Mouse (Mus musculus) Muller cell, postnatal 12 days (primary cell): Measurements from ENCODE around the gene Tmem109.

Experiments used
- DNase-seq: peaks from one replicate; pipeline ENCODE4 v3.0.0-alpha.2; 2015; ENCODE audit errors: inconsistent ontology term

The Tmem109 gene

DNA sequence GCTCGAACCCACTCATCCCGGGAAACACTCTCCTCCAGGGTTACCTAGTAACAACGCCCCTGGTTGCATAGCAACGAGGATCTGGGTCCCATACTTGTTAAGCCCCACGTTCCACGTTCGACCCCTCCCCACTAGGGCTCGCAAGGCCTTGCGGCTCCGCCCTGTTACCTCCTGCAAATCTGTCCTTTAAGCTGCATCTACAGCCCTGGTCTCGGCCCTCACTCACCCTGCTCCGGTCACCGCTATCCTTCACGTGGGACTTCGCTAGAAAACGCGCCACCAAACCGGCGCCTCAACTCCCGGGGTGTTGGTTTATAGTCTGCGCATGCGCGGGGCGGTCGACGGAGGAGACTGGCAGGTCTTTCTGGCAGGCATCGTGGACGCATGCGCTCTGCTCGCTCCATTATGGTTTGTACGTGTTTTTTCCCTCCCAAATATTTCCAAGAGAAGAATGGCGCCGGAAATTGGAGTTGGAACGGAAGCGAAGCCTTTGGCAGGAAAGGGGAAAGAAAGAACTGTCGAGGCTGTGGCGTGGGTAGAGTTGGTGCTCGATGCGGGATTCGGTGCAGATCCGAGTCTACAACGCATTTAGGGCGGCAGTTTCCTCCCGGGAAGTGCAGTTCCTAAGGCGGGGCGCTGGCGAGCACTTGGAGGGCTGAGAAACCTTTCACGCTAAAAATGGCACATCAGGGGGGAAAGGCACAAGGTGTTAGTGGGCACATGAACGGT lies at the start of gene Tmem109:
TSS of gene Tmem109 (minus strand) at position 576 of the 729 bp plus-strand sequence.
- peak; percentile 95 for DNase-seq

DNA sequence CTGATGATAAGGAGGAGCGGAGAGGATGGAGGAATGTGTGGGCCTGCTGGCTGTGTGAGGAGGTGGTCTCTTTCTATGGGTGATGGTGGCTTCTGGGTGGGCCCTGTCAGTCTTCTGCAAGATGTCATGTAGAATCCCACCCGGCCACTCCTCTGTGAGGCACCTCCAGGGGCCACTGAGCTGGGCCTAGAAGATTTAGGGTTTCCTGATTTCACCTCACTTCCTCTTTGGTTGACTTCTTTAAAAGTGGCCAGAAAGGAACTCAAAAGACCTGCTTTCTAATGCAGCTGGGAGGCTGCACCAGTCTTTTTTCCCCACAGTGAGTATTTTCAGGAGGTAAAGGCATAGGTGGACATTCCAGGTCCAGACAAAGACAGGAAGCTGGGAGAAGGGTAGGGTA lies 48.8 kb upstream of the Tmem109 start:
- DNase-seq: no peak

DNA sequence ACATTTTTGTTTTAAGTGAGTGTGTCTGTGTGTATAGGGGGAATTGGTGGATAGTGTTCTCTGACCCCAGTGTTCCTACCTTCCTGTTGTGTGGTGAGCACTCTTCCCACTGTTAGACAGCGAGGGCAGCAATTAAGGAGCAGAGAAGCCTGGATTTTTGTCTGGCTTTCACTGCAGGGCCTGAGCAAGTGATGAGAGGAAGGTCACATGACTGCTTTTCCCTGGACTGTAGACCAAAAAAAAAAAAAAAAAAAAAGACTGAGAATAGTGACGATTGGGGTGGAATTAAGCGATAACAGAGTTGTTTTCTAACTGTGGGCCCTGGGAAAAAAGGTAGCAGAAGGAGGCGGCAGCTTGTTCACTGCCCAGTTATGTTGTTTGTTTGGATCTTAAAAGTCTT lies 44.9 kb upstream of the Tmem109 start:
- DNase-seq: peak; percentile 59

DNA sequence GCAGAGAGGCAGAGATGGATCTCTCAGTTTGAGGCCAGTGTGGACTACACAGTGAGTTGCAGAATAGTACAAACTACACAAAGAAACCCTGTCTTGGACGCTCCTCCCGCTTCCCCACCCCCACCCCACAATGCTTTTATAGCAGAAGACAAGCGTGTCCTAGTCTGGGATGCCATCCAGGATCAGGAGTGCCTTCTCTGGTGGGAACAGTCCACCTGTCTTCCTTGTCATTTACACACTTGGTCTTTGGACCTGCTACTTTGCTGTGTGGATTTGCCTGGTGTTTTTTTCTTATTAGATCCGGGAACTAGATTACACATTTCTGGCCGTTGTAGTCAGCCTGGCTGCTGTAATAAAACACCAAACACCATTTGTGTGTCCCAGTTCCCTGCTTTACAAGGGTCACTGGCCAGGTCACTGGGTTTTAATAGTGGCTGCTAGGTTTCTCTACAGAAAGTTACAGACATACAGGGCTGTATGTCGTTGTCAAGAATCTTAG lies 44.4 kb upstream of the Tmem109 start:
- DNase-seq: peak; percentile 79

DNA sequence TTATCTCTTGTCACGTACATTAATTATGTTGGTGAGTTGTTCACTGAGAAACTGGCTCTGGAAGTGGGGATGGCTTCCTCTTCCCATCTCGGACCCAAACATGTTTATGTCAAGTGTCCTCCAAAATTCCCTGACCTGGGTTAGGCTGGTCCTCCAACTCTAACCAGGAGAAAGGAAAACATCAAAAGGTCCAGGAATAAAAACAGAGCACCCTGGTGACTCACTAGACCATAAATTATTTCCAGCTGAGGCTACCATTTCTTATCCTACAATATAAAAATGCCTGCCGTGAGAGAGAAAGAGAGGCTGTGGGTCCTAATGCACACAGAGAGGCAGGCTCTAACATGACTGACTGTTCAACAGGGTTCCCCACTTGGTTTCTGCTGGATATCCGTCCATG lies 42.4 kb upstream of the Tmem109 start:
- no peak for DNase-seq

DNA sequence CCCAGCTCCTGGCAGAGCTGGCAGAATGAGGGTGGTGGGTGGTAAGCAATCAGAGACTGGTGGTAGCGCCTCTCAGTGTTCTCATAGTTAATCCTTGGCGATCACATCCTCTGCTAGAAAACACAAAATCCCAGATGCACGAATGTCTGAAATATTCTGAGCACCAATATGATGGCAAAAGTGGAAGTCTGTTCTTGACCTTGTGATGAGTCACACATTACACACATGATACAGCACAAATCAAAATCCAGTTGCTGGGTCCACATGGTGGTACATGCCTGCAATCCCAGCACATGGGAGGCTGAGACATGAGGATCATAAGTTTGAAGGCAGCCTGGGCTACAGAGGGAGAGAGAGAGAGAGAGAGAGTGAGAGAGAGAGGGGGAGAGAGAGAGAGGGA lies 39.3 kb upstream of the Tmem109 start:
- no peak for DNase-seq

DNA sequence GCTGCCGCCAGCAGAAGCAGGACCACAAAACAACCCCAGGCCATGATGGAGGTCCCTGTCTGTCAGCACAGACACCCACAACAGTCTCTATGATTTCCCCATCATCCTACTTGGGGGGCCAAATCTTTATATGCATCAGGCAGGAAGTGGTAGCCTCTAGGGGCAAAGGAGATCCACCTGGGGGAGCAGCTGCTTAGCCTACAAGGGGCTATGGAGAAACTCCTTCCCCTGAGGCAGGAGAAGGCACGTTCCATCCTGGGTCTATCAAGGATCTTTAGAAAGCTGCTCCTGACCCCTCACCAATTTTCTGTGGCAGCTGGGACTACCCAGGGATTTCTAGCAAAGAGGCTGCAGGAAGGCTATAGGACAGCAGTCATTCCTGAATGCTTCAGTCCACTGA lies 38.7 kb upstream of the Tmem109 start, which contains the start of gene Zp1:
TSS of gene Zp1 (minus strand) at position 101 of the 400 bp plus-strand sequence.
- no peak for DNase-seq

DNA sequence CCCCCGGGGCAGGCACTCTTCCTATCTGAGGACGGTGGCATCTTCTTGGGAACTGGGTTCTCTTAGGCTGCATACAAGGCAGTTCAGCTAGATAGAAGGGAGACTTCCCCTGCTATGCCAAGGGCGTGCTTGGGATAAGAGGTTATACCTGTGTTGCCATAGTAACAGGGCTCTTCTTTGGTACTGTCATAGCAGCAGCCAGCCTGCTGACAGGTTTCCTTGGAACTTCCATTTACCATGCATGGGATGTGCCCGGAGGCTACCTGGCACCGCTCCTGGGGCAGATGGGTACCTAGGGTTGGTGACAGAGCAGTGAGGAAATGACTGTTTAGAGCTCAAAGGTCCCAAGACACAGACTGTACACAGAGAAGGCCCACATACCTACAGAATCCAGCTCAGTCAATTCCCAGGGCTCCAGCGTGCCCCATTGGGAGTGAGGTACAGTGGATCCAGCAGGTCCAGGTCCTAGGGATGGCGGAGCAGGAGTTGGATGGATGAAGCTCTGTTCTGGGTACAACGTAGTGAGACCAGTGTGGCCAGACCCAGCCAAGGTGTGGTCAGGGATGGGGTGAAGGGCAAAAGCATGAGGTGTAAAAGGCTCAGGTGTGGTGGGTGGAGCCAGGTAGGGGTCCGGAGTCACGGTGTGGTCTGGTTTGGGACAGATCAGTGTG lies 36.7 kb upstream of the Tmem109 start:
- DNase-seq: no peak

DNA sequence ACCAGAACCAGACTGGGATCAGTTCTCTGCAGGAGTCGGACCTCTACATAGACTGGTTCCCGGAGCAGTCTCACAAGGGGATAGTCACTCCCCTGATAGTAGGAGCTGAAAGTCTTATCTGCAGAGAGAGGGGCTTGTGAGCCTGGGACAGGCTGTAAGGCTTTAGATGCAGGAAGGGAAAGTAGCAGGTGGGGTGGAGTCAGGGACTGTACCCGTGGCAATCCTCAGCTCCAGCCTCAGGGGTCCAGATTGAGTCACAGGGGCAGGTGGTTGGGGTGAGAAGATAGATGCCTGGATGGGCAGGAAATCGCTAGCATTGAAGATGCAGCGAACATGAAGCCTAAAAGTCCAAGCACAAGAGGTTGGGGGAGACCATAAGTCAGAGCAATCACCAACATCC lies 34.7 kb upstream of the Tmem109 start:
- no peak for DNase-seq

DNA sequence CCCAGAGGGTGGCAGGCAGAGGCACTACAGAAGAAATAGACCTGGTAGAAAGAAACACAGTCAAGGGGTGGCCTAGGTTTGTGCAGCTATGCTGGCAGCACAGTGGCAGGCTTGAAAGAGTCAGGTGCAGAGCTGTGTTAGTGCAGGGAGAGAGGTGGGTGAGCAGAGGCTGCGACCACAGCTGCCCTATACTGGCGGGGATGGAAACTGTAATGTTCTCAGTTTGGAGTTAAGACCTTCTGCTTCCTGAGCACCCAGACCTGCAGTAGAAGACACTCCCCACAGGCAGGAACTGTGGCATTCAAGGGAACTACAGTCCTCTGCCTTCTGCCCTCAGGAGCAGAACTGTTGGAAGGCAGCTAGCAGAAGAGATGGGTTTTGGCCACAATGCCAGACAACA lies 33.1 kb upstream of the Tmem109 start:
- DNase-seq: no peak

DNA sequence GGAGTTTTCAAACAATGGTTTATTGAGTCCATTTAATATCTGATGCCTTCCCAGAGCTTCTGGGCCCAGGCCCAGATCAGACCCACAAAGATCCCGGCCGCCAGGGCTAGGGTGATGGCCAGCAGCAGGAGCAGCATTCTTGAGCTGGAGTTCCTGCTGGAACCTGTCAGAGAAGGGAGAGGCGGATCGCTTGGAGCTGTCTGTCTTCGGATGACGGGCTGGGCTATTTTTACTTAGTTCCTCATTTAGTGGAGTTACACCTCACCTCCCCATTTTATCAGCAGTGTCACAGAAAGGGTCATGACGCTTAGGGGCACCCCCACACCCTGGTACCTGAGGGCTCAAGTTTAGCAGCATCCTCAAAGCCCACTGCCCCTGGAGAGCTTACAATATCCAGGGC lies 32.5 kb upstream of the Tmem109 start:
- DNase-seq: peak; percentile 30

DNA sequence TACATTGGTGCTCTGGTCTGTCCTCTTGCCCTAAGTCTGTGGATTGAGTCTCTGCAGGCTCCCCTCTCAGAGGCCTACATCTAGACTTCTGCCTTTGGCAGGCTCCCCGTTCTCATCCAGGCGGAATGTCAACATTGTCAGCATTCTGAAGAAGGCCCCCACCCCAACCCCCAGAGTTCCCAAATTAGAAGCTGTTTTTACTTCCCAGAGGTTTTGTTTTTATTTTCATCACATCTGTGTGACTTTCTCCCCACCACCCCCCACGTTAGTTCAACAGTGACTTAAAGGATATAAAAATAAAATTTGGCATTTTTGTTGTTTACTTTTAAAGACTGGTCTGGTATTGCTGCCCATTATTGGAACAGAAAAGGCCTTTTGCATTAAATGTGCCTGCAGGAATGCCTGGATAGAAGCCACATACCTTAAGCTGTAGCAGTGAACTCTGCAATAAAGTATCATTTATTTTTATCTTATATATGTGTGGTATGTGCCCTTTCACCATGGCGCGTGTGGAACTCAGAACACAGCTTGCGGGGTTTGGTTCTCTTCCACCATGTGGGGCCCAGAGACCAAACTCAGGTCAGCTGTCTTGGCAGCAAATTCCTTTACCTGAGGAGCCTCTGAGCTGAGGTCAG lies 27.4 kb upstream of the Tmem109 start:
- DNase-seq: no peak

DNA sequence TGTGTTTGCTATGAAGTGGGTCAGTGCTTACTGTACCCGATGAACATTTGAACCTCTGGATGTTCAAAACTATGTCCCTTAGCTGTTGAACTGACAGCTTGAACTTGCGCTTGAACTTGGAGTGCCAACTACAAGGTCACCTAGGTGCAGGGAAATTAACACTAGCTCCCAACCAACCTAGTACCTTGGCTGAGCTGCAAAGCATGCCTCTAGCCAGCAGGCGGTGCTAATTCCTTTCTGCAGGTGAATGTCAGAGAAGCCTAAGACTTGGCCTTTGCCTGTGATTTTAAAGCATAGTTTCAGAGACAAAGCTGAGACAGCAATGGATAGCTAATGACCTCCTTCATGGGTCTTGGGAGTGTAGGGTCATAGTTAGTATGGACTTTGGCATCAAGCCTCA lies 26.1 kb upstream of the Tmem109 start:
- DNase-seq: no peak

DNA sequence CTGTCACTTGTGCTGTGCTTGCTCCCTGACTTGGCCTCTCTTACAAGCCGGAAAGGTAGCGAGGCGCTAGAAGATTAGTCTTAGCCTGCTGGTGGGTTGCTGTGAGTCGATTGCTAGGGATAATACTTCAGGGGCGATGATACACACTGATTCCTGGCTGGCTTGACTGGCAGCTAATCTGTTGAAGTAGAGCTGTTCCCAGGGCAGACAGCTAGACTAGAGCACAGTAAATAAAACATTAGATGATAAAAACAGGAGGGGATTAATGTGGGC lies 23.9 kb upstream of the Tmem109 start:
- DNase-seq: no peak

DNA sequence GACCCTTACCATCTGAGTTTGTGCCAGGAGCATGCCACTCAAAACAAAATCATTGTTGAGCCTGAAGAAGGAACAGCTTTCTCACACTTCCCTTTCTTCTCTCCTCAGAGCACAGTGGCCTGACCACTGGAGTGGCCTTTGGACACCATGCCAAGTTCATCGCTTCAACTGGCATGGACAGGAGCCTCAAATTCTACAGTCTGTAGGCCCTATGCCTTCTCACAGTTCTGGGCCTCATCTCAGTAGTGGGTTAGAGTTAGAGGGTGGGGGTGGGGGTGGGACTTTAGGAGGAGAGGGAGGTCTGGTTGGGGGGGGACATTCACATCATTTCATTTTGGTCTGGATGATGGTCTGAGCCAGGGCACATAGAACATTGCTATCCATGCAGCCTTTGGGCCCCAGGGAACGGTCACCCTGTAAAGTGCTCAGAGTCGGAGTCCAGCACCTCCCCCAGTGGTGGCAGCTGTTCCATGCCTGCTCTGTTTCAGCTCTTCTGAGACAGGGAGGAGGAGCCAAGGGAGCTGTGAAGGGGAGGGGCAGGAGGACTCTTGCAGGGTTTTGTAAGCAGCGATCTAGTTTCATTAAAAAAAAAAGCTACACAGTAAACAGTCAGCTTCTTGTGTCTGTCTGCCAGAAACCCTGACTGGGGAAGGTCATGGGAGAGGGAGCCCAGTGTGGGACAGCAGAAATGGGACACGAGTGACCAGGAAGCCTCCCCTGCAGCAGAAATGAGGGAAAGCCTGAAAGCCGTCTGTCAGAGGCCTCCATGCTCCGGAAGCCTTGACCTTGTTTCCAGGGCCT lies 23.3 kb upstream of the Tmem109 start:
- DNase-seq: peak; percentile 63

DNA sequence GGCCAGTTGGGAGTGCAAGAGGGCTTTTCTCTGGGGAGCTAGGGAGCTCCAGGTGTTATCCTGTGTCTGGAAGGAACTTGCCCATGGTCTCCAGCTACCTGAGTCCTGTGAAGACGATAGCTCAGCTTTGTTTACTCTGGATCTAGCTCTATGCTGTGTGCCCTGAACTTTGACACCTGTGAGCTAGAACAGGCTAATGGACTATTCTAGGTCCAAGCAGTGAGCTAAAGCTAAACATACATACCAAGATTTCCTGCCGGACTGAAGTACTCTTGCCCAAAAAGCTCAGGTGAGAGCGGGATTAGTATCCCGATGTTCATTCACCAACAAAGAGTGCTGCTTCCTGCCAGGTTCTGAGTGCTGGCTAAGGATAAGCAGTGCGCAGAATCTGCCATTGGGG lies 22.7 kb upstream of the Tmem109 start:
- no peak for DNase-seq

DNA sequence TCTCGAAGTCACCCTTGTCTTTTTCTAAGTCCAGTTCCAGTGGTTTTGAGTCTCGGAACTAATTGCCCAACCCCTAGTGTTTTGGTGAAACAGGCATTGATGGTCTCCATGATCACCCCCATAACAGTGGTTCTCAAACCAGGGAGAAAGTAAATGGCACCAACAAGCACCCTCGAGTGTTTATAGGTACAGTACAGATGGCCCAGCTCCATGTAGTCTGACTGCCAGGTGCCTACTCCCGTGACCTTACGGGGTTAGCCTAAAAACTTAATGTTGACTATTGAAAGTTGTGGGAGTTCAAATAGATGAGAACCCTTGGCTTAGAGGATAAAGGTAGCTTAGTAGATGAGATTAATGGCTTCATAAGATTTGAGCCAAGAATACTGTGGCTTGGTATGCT lies 19.2 kb upstream of the Tmem109 start:
- no peak for DNase-seq

DNA sequence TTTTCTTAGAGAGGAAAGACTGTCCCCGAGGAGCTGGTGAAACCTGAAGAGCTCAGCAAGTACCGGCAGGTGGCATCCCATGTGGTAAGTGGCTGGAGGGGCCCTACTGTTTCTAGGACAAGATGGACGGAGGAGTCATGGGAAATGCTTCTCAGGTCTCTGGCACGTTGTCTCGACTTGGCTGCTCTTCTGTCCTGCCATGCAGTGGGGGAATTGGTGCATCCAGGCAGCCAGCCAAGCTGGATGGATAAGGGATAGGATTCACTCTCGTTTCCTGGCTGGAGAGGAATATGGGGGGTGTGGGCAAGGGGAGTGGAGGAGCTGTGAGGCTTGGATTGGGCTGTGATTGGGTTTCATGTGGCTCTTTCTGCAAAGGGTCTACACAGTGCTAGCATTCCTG lies 18.5 kb upstream of the Tmem109 start:
- DNase-seq: no peak

DNA sequence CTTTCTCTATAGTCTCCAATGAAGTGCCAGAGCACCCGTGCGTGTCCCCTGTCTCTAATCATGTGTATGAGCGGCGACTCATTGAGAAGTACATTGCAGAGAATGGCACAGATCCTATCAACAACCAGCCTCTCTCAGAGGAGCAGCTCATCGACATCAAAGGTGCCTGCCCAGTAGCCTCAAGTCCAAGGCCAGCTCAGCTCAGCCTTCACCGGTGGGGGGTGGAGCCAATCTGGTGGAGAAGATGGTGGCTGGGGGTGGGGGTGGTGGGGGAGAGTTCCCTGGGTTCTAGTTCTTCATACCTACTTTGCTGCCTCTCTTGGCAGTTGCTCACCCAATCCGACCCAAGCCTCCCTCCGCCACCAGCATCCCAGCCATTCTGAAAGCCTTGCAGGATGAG lies 15.7 kb upstream of the Tmem109 start:
- DNase-seq: no peak

DNA sequence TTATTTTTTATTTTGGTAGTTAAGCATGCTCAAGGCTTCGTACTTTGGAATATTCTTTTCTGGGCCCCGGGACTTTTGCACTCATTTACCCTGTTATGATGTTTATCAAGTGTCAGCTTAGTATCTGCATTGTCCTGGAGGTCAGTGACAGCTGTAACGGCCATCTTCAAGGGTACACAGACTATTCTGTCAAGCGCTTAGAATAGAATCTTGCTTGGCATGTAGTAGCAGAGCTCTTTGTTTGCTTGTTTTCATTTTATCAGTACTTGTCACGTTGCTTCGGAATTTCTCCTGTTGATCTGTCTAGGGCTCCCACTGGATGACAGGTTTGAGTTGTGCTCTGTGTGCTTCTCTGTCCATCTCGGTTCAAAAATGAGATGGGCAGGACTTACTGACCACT lies 15.0 kb upstream of the Tmem109 start:
- no peak for DNase-seq

DNA sequence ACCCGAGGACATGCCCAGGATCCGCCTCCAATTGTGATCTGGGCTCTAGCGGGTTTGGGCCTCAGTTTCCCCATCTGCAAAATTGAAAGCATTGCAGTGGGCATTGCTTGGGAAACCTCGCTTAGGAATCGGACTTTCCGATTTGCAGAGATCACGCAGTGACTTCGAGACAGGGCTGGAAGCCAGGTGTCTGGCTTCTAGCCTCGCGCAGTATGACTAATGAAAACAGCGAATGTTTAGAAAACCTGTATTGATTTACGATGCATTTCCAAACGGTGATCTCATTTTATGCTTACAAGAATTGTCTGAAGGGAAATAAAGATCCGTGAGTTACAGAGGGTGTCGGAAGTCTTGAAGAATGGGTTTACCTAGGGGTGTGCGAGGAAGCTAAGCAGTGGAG lies 13.9 kb upstream of the Tmem109 start:
- peak; percentile 32 for DNase-seq

DNA sequence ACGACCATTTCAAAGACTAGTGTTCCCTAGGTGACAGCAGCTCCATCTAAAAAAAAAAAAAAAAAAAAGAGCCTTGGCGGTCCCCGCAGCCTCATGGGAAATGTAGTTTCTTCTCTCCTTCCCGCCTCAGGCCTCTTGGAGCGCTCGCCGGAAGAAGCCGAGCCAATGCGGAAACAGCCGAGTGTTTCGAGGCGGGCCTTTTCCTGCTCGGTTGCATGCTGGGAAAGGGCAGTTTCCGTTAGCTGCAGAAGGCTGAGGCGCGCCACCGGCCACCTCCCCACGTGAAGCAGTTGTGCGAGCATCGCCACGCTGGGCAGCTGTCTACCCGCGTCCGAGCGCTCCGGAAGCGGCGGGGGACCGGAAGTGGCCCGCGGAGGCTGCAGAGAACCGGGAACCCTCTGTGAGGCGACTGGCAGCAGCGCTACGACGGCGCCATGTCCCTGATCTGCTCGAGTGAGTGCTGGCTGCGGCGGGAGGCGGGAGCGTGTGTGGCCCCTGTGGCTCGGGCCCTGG lies 13.3 kb upstream of the Tmem109 start, which contains the start of gene Prpf19:
TSS of gene Prpf19 (plus strand) at position 216 of the 513 bp plus-strand sequence.
- peak; percentile 96 for DNase-seq
